Mouse (Mus musculus): ENCODE measurements at regions not wholly inside any gene's neighbourhood (a gene's known extent, or its start where the extent isn't known, plus 50 kb on each side); places are given as distances from the start of the nearest gene placed in this dataset.
A peak's percentile ranks its signal among the peaks of the same experiment; 100 is the strongest.

- DNase-seq: no peak
These were observed 841.2 kb upstream of the Adgrl3 start for GRCm38 (mm10) chr5:80178723-80179122.

- no peak for DNase-seq
These were observed 839.7 kb upstream of the Adgrl3 start for GRCm38 (mm10) chr5:80180280-80180679.

GRCm38 (mm10) chr5:80192418-80192817 lies 827.5 kb upstream of the Adgrl3 start:
- peak; percentile 56 to 65 for DNase-seq

GRCm38 (mm10) chr5:80199626-80200025 lies 820.3 kb upstream of the Adgrl3 start:
- no peak for DNase-seq

GRCm38 (mm10) chr5:80248530-80249122 lies 771.3 kb upstream of the Adgrl3 start:
- DNase-seq: peak; percentile 18 to 35

- peak; percentile 58 to 59 for DNase-seq
These were observed 768.0 kb upstream of the Adgrl3 start for GRCm38 (mm10) chr5:80251961-80252360.

GRCm38 (mm10) chr5:80255046-80255445 lies 764.9 kb upstream of the Adgrl3 start:
- no peak for DNase-seq

- no peak for DNase-seq
These were observed 745.3 kb upstream of the Adgrl3 start for GRCm38 (mm10) chr5:80274589-80274988.

- DNase-seq: no peak
These were observed 744.6 kb upstream of the Adgrl3 start for GRCm38 (mm10) chr5:80275232-80275866.
